Mouse (Mus musculus) CH12.LX (cell line): ENCODE measurements at regions not wholly inside any gene's neighbourhood (a gene's known extent, or its start where the extent isn't known, plus 50 kb on each side); places are given as distances from the start of the nearest gene placed in this dataset.

Experiments used
- CTCF ChIP-seq, 2 experiments: IDR thresholded peaks in 1 of 2; conservative IDR thresholded peaks in 1 of 2; 2 replicates each; pipeline ENCODE4 v1.5.1; 2011 to 2012; ENCODE audit warnings: low read depth in 2 of 2, low read length in 2 of 2, improper control_type of control experiment in 1 of 2, inconsistent platforms in 1 of 2, mild to moderate bottlenecking in 1 of 2, moderate library complexity in 1 of 2
- POLR2A ChIP-seq: IDR thresholded peaks from 2 replicates; pipeline ENCODE4 v1.6.1; 2011; ENCODE audit warnings: low read depth, mild to moderate bottlenecking, improper control_type of control experiment, low read length
- RAD21 ChIP-seq: IDR thresholded peaks from 2 replicates; pipeline ENCODE4 v1.6.1; 2011; ENCODE audit warnings: low read depth, mild to moderate bottlenecking, low read length, improper control_type of control experiment, moderate library complexity
- USF1 ChIP-seq: IDR thresholded peaks from 2 replicates; pipeline ENCODE4 v1.6.1; 2014; ENCODE audit warnings: low read depth, mild to moderate bottlenecking, inconsistent platforms, low read length, improper control_type of control experiment

- TF ChIP-seq POLR2A: no peak
- no peak for TF ChIP-seq RAD21
- TF ChIP-seq USF1: no peak
- TF ChIP-seq CTCF (conservative IDR thresholded peaks at IDR 0.05 in 1 of 2, IDR thresholded peaks at IDR 0.05 in 1 of 2; ENCODE audit: low read depth in 2 of 2, low read length in 2 of 2): no peak
Observed at GRCm38 (mm10) chr4:125945062-125945461, 79.3 kb upstream of the Csf3r start.
